Mouse (Mus musculus): Measurements from ENCODE around the gene Ddb2.

GRCm38 (mm10) chr2:91284375-91285199 is 47.8 kb upstream of the Ddb2 start:
- TF ChIP-seq CTCF (IDR thresholded peaks at IDR 0.05; ENCODE audit: low read depth) (no peak; the same call in 1 of the 2 replicates), EP300 (optimal IDR thresholded peaks at IDR 0.05) (no peak)

Data from stomach, postnatal 0 days (tissue).